10 mouse cellular contexts compared by ENCODE assay signal in the genomic region with DNA sequence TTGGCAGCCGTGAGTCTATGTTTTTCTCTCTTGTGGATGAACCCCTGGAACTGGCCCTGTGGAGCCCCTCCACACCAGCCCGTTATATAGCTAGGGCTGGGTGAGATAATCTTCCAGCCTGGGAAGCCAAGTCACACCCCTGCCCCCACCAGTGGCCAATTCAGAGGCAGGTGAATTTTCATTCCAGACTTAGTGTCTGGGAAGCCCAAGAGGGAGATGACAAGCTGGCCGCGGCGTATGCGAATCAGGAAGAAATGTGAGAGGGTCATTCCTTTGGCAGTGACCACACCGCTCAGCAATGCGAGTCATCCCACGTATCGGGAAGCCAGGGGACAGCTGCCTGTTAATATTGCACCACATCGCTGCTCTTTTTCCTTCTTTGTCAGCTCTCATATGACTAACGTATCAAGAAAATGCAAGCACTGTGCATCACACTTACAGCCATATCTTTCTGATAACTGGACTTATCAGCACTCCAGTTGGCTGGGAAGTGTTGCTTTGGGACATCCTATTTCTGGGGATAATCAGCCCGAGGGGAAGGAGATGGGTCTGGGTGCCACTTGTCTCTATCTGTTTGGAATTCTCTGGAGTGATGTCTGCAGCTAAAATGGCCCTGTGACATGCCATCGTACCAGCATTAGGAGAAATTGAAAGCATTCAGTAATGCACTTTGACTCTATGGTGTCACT. TPM values are rescaled to one million over a fixed set of nuclear protein-coding genes. Genes with fewer than 3 reads are reported as not detected.
DNase-seq lines count a peak whose midpoint lies in the region.
"Had no signal": no experiment of that assay in that cellular context is flagged by ENCODE, and none has a peak within 500 bp of the region (broad histone marks: within the 10 kb centered on the region; RNA-seq: fewer than 3 reads in every experiment).

A gene (minus strand): TSS at position 317 of the 689 bp plus-strand sequence.

- DNase-seq in 3T3-L1 (ENCODE audit: low read depth, low spot score) (peak; percentile 93), NIH3T3 (ENCODE audit: low read depth) (peak; percentile 75)
- DNase-seq in heart, adult 8-10 months (ENCODE audit: low spot score): peak; percentile 42
- DNase-seq in heart, postnatal 36 days: peak in 1 of 2 experiments; percentile 21
- no peak for DNase-seq in adrenal gland, postnatal 36 days
- no peak for DNase-seq in right cerebral cortex, postnatal 36 days (ENCODE audit: low spot score in 2 of 2)
- DNase-seq in right cerebral cortex, postnatal 14 days: no peak
- DNase-seq: kidney, adult 11 months; thymus, postnatal 36 days had no signal

- intact Hi-C loops in heart, postnatal 36 days (cut with DNase I): loop anchor here (1.0 to 5.0 kb wide), 3 partner anchors 47 to 227 kb away; a partner anchor contains a TSS

RNA-seq across cellular contexts. Expression of the gene that starts here (rescaled TPM):
- 1,000 to 10,000 TPM in 2 of 4 experiments, 100 to 1,000 TPM in 2; 472 to 1,222 (median 1,005) TPM for total RNA-seq in heart, adult 8-10 months (2022)
- 100 to 1,000 TPM; 424 to 684 TPM for total RNA-seq in heart, postnatal 36 days (2021)
- total RNA-seq in adrenal gland, postnatal 36 days (2021): not detected
- total RNA-seq: layer of hippocampus, postnatal 14 days had no signal

Comparison
In these comparisons a context has a peak if more than half of its experiments do, and no peak if none do; other contexts are left out.
1. RNA of the gene that starts here (total RNA-seq): 472 to 1,222 TPM in heart, adult 8-10 months and 424 to 684 TPM in heart, postnatal 36 days; not detected in adrenal gland, postnatal 36 days; every median in the first group is over 100 times any median in the second.
2. DNase-seq: peak in 3T3-L1 (single experiment), NIH3T3 (single experiment) and heart, adult 8-10 months (single experiment); none in adrenal gland, postnatal 36 days (0 of 2), right cerebral cortex, postnatal 36 days (0 of 2) and right cerebral cortex, postnatal 14 days (single experiment).